ENCODE assay signal across 14 mouse cellular contexts in genomic region chr4:114501048-114501447, GRCm38 (mm10).
"Had no signal": no experiment of that assay in that cellular context is flagged by ENCODE, and none has a peak within 500 bp of the region (broad histone marks: within the 10 kb centered on the region; RNA-seq: fewer than 3 reads in every experiment).

No protein-coding gene starts in this region.

- H3K9me3 ChIP-seq: limb, embryonic 10.5 days; liver, embryonic 15.5 days; megakaryocyte, embryonic 14.5 days; midbrain, embryonic 13.5 days; stomach, embryonic 15.5 days had no signal

- H3K4me2 ChIP-seq: liver, embryonic 11.5 days; liver, embryonic 15.5 days; midbrain, embryonic 13.5 days; stomach, embryonic 15.5 days had no signal

- H3K27me3 ChIP-seq: liver, embryonic 15.5 days; megakaryocyte, embryonic 14.5 days; midbrain, embryonic 13.5 days; stomach, embryonic 15.5 days had no signal

- DNase-seq: kidney, postnatal 10 days; lung, adult 2 months; lung, postnatal 10 days; right cerebral cortex, postnatal 14 days; thymus, adult 2 months; thymus, postnatal 4 days had no signal

- H3K4me1 ChIP-seq: liver, embryonic 15.5 days; megakaryocyte, embryonic 14.5 days; stomach, embryonic 15.5 days had no signal

- H3K9ac ChIP-seq: liver, embryonic 15.5 days; midbrain, embryonic 13.5 days; stomach, embryonic 15.5 days had no signal

- H3K36me3 ChIP-seq: limb, embryonic 10.5 days; liver, embryonic 15.5 days; midbrain, embryonic 13.5 days; stomach, embryonic 15.5 days had no signal

- ATAC-seq: midbrain, embryonic 13.5 days had no signal

- H3K4me3 ChIP-seq: left cerebral cortex, adult 2 months; limb, embryonic 10.5 days; liver, embryonic 15.5 days; megakaryocyte, embryonic 14.5 days; midbrain, embryonic 13.5 days; stomach, embryonic 15.5 days had no signal

- H3K27ac ChIP-seq: left cerebral cortex, adult 2 months; limb, embryonic 10.5 days; liver, embryonic 15.5 days; macrophage; midbrain, embryonic 13.5 days; stomach, embryonic 15.5 days had no signal
